Mouse (Mus musculus): ENCODE data around the gene Tmem88. TPM values are rescaled to one million over a fixed set of nuclear protein-coding genes. Genes with fewer than 3 reads are reported as not detected.

Gene Tmem88
- total RNA-seq, 1 experiment: 23.9 TPM

DNA sequence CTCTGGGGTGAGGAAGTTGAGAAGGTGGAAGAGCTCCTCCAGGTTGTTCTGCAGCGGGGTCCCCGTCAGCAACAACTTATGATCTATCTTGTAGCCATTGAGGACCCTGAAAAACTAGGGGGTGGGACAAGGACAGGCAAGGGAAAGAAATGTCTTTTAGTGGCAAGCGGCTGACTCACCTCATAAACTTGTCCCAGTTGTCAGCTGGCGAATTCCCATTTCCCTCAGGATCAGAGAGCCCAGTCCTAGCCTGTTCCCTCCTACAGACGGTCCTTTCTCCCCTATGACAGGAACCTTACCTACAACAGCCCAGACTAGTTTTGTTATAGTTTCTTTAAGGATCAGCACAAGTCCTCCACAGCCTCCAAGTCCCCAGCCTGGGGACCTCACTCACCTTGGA, 41.5 kb downstream of the Tmem88 start:
- Histone ChIP-seq H3K9me3 (ENCODE audit: control insufficient read depth, insufficient read depth, low read depth, low read length) (no peaks in the 10 kb centered on the region), H3K27ac (ENCODE audit: insufficient read depth, low read depth, low read length, poor library complexity, severe bottlenecking) (no peak overlapping the region), H3K9ac (ENCODE audit: insufficient read depth, low read depth, low read length, poor library complexity, severe bottlenecking) (no peak overlapping the region), H3K4me3 (ENCODE audit: insufficient read depth in 1 of 2, low read depth in 1 of 2, low read length in 2 of 2, poor library complexity in 1 of 2, severe bottlenecking in 1 of 2) (no peak overlapping the region), H3K4me1 (ENCODE audit: control insufficient read depth in 2 of 2, insufficient read depth in 2 of 2, low read length in 2 of 2, poor library complexity in 1 of 2) (peaks cover 0 to 9% of the 10 kb centered on the region in 2 experiments; a peak in 1 of 4 replicates), H3K36me3 (ENCODE audit: control insufficient read depth, insufficient read depth, low read length, poor library complexity, severe bottlenecking) (no peaks in the 10 kb centered on the region; the same call in 1 of the 2 replicates)
- TF ChIP-seq ZNF384 (IDR thresholded peaks at IDR 0.05; ENCODE audit: low read depth, low read length) (no peak), CHD2 (IDR thresholded peaks at IDR 0.05; ENCODE audit: low read depth, low read length) (no peak)
- no peak for DNase-seq (ENCODE audit: low read depth, low spot score)
- in situ Hi-C loops (cut with MboI; ENCODE audit: low sequenced_read_pairs in 2 of 2, unreplicated experiment in 2 of 2): no loop called here

Other genes with a start within 250 kb of the Tmem88 start
- gene Alox12b, start 241.2 kb downstream of the Tmem88 start, total RNA-seq (2012; rRNA removed): 0.21 and 0.22 TPM in 2 replicates
- 0.85 and 1.6 TPM in 2 replicates for gene Alox8, start 200.4 kb downstream of the Tmem88 start, total RNA-seq (2012; rRNA removed)
- 0.05 and 0.09 TPM in 2 replicates for gene Gucy2e, start 161.2 kb downstream of the Tmem88 start, total RNA-seq (2012; rRNA removed)
- gene Cntrob, start 74.5 kb downstream of the Tmem88 start, total RNA-seq (2012; rRNA removed): 23.0 and 27.4 TPM in 2 replicates
- 44.1 and 62.2 TPM in 2 replicates for gene Trappc1, start 74.3 kb downstream of the Tmem88 start, total RNA-seq (2012; rRNA removed)
- gene Kcnab3, start 72.0 kb downstream of the Tmem88 start, total RNA-seq (2012; rRNA removed): 1.6 and 2.2 TPM in 2 replicates
- gene Rnf227, start 57.8 kb downstream of the Tmem88 start, total RNA-seq (2012; rRNA removed): 1.3 and 1.8 TPM in 2 replicates
- gene Chd3, start 28.8 kb downstream of the Tmem88 start, total RNA-seq (2012; rRNA removed): 21.6 and 27.0 TPM in 2 replicates
- 191 and 202 TPM in 2 replicates for gene Naa38, start 2.7 kb downstream of the Tmem88 start, total RNA-seq (2012; rRNA removed)
- 18.8 and 29.0 TPM in 2 replicates for gene Cyb5d1, start 2.6 kb downstream of the Tmem88 start, total RNA-seq (2012; rRNA removed)
- 7.9 and 9.4 TPM in 2 replicates for gene Kdm6b, start 15.4 kb upstream of the Tmem88 start, total RNA-seq (2012; rRNA removed)
- gene Dnah2, start 150.9 kb upstream of the Tmem88 start, total RNA-seq (2012; rRNA removed): 0.98 and 2.5 TPM in 2 replicates
- 3.1 and 3.2 TPM in 2 replicates for gene Efnb3, start 162.0 kb upstream of the Tmem88 start, total RNA-seq (2012; rRNA removed)
- gene Wrap53, start 182.0 kb upstream of the Tmem88 start, total RNA-seq (2012; rRNA removed): 30.7 and 33.0 TPM in 2 replicates
- gene Trp53, start 182.1 kb upstream of the Tmem88 start, total RNA-seq (2012; rRNA removed): 98.0 and 105 TPM in 2 replicates
- gene Atp1b2, start 207.7 kb upstream of the Tmem88 start, total RNA-seq (2012; rRNA removed): 12.1 and 13.1 TPM in 2 replicates
- not detected in 2 replicates for gene Shbg, start 219.7 kb upstream of the Tmem88 start, total RNA-seq (2012; rRNA removed)
- gene Sat2, start 223.8 kb upstream of the Tmem88 start, total RNA-seq (2012; rRNA removed): 3.2 and 3.6 TPM in 2 replicates
- gene Fxr2, start 234.8 kb upstream of the Tmem88 start, total RNA-seq (2012; rRNA removed): 153 and 161 TPM in 2 replicates